Mouse (Mus musculus) adrenal gland, postnatal 0 days (tissue): ENCODE results near the gene Anapc2. TPM values are rescaled to one million over a fixed set of nuclear protein-coding genes. Genes with fewer than 3 reads are reported as not detected.

Source experiments
- polyA plus RNA-seq: library from polyadenylated mRNA; unstranded; fragments of >200 nt; fragmentation: Nextera tagmentation; extraction: Ambion mirVana; gene quantifications from 2 replicates; pipeline ENCODE4 v1.2.1, GENCODE M21; 2015

Gene Anapc2
- polyA plus RNA-seq, result 61.4 and 81.5 TPM in 2 replicates

GRCm38 (mm10) chr2:25271827-25272511 is at the start of gene Anapc2, which contains the start of gene Ssna1:
TSS of gene Anapc2 (plus strand) at chr2:25272478.
TSS of gene Ssna1 (minus strand) at chr2:25272438.

GRCm38 (mm10) chr2:25224492-25224765 is 47.8 kb upstream of the Anapc2 start, which contains the start of gene Tubb4b:
TSS of gene Tubb4b (minus strand) at chr2:25224702.

GRCm38 (mm10) chr2:25234050-25234449 is 38.2 kb upstream of the Anapc2 start, which contains the start of gene Slc34a3:
TSS of gene Slc34a3 (minus strand) at chr2:25234364.

GRCm38 (mm10) chr2:25236614-25237013 is 35.7 kb upstream of the Anapc2 start, which contains the start of gene Rnf224:
TSS of gene Rnf224 (minus strand) at chr2:25236787.

GRCm38 (mm10) chr2:25242101-25242506 is 30.2 kb upstream of the Anapc2 start, which contains the start of the genes Rnf208 and Cysrt1:
TSS of gene Rnf208 (plus strand) at chr2:25242255.
TSS of gene Cysrt1 (minus strand) at chr2:25242452.

GRCm38 (mm10) chr2:25246183-25247072 is 25.9 kb upstream of the Anapc2 start, which contains the start of gene AL732309.1:
TSS of gene AL732309.1 (minus strand) at chr2:25246863.

GRCm38 (mm10) chr2:25255284-25255779 is 16.9 kb upstream of the Anapc2 start, which contains the start of gene Tmem203:
TSS of gene Tmem203 (plus strand) at chr2:25255439.

GRCm38 (mm10) chr2:25262291-25262767 is 9.9 kb upstream of the Anapc2 start, which contains the start of gene Tprn:
TSS of gene Tprn (plus strand) at chr2:25262618.

GRCm38 (mm10) chr2:25287927-25288649 is 15.8 kb downstream of the Anapc2 start, which contains the start of gene Tmem210:
TSS of gene Tmem210 (plus strand) at chr2:25288145.

GRCm38 (mm10) chr2:25289651-25290050 is 17.4 kb downstream of the Anapc2 start, which contains the start of gene Lrrc26:
TSS of gene Lrrc26 (plus strand) at chr2:25289915.

GRCm38 (mm10) chr2:25318971-25319773 is 46.9 kb downstream of the Anapc2 start, which contains the start of gene Grin1:
TSS of gene Grin1 (minus strand) at chr2:25319187.

GRCm38 (mm10) chr2:25332286-25333160 is 60.2 kb downstream of the Anapc2 start, which contains the start of gene Man1b1:
TSS of gene Man1b1 (plus strand) at chr2:25332338.

Other genes with a start within 250 kb of the Anapc2 start
- gene Nsmf, start 218.1 kb upstream of the Anapc2 start, polyA plus RNA-seq, result 54.6 and 57.0 TPM in 2 replicates
- 0.36 and 0.76 TPM in 2 replicates for gene Entpd8, start 192.2 kb upstream of the Anapc2 start, polyA plus RNA-seq
- 0.17 TPM in 2 replicates for gene Noxa1, start 177.3 kb upstream of the Anapc2 start, polyA plus RNA-seq
- 5.6 and 6.7 TPM in 2 replicates for gene Nrarp, start 91.7 kb upstream of the Anapc2 start, polyA plus RNA-seq
- 14.6 and 20.3 TPM in 2 replicates for gene Tor4a, start 75.6 kb upstream of the Anapc2 start, polyA plus RNA-seq
- gene Nelfb, start 61.0 kb upstream of the Anapc2 start, polyA plus RNA-seq, result 47.4 and 61.9 TPM in 2 replicates
- not detected in 2 replicates for gene Stpg3, start 57.8 kb upstream of the Anapc2 start, polyA plus RNA-seq
- gene Fam166a, start 53.7 kb upstream of the Anapc2 start, polyA plus RNA-seq, result 0.12 and 0.58 TPM in 2 replicates
- gene Tubb4b, start 47.8 kb upstream of the Anapc2 start, polyA plus RNA-seq, result 217 and 219 TPM in 2 replicates
- gene Slc34a3, start 38.1 kb upstream of the Anapc2 start, polyA plus RNA-seq, result 0.47 TPM in 1 of 2 replicates, not detected in the other
- not detected in 2 replicates for gene Rnf224, start 35.7 kb upstream of the Anapc2 start, polyA plus RNA-seq
- gene Rnf208, start 30.2 kb upstream of the Anapc2 start, polyA plus RNA-seq, result 12.9 and 25.4 TPM in 2 replicates
- gene Cysrt1, start 30.0 kb upstream of the Anapc2 start, polyA plus RNA-seq, result 1.8 TPM in 1 of 2 replicates, not detected in the other
- 2.5 and 2.8 TPM in 2 replicates for gene AL732309.1, start 25.6 kb upstream of the Anapc2 start, polyA plus RNA-seq
- 61.5 and 81.2 TPM in 2 replicates for gene Tmem203, start 17.0 kb upstream of the Anapc2 start, polyA plus RNA-seq
- 5.6 and 7.3 TPM in 2 replicates for gene Tprn, start 9.9 kb upstream of the Anapc2 start, polyA plus RNA-seq
- 157 and 205 TPM in 2 replicates for gene Ssna1, start within 50 bp of the Anapc2 start, polyA plus RNA-seq
- gene Tmem210, start 15.7 kb downstream of the Anapc2 start, polyA plus RNA-seq, result not detected in 2 replicates
- gene Lrrc26, start 17.4 kb downstream of the Anapc2 start, polyA plus RNA-seq, result 0.11 TPM in 1 of 2 replicates, not detected in the other
- 4.9 and 7.5 TPM in 2 replicates for gene Grin1, start 46.7 kb downstream of the Anapc2 start, polyA plus RNA-seq
- 47.2 and 52.7 TPM in 2 replicates for gene Man1b1, start 59.9 kb downstream of the Anapc2 start, polyA plus RNA-seq
- gene Dpp7, start 83.9 kb downstream of the Anapc2 start, polyA plus RNA-seq, result 30.8 and 45.6 TPM in 2 replicates
- 40.5 and 44.9 TPM in 2 replicates for gene Uap1l1, start 93.2 kb downstream of the Anapc2 start, polyA plus RNA-seq
- gene Sapcd2, start 99.8 kb downstream of the Anapc2 start, polyA plus RNA-seq, result 8.1 and 10.7 TPM in 2 replicates
- 13.6 and 20.3 TPM in 2 replicates for gene Entpd2, start 123.4 kb downstream of the Anapc2 start, polyA plus RNA-seq
- gene Npdc1, start 126.9 kb downstream of the Anapc2 start, polyA plus RNA-seq, result 93.9 and 115 TPM in 2 replicates
- 0.14 and 0.22 TPM in 2 replicates for gene Fut7, start 150.8 kb downstream of the Anapc2 start, polyA plus RNA-seq
- 4.9 and 6.6 TPM in 2 replicates for gene Abca2, start 156.2 kb downstream of the Anapc2 start, polyA plus RNA-seq
- gene Clic3, start 184.4 kb downstream of the Anapc2 start, polyA plus RNA-seq, result 6.1 and 6.2 TPM in 2 replicates
- gene Paxx, start 188.6 kb downstream of the Anapc2 start, polyA plus RNA-seq, result 53.8 and 58.8 TPM in 2 replicates
- 8.3 and 9.6 TPM in 2 replicates for gene Ptgds, start 197.6 kb downstream of the Anapc2 start, polyA plus RNA-seq
- gene Lcn12, start 221.4 kb downstream of the Anapc2 start, polyA plus RNA-seq, result not detected in 2 replicates
- 52.9 and 75.8 TPM in 2 replicates for gene Fbxw5, start 228.3 kb downstream of the Anapc2 start, polyA plus RNA-seq
- 6.4 and 7.1 TPM in 2 replicates for gene C8g, start 229.2 kb downstream of the Anapc2 start, polyA plus RNA-seq